Comparison of ENCODE assay signal across 9 mouse cellular contexts in the genomic region with DNA sequence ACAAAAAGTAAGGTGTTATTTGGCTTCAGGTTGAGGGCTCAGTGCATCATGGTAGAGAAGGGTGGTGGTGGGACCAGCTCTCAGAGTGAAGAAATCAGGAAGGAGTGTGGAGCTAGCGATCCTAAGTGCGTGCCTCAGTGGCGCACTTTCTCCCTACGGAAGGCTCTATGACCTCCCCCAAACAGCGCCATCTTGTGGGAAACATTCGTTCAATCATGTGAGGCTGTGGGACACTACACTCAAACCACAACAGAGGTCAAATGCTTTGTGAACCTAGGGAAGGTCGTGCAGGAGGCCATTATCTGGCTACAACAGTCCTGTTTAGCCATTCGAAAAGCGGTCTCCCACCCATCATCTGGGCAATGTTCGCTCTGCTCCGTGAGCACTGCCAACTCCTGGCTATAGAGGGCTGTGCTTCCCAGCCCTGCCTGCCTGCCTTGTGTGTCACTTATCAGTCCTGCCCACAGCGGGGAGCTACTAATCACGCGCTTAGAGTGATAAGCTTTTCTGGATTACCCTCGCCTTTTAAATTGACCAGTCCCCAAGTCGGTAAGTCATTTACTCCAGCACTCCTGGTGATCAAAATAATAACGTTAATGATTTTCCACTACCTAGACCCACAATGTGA.
DNase-seq lines count a peak whose midpoint lies in the region; ATAC-seq and TF ChIP-seq lines count a peak whose summit lies in the region.
"Had no signal": no experiment of that assay in that cellular context is flagged by ENCODE, and none has a peak within 500 bp of the region (broad histone marks: within the 10 kb centered on the region; RNA-seq: fewer than 3 reads in every experiment).

No protein-coding gene starts in this region.

- peak; percentile 28 for TF ChIP-seq CTCF in intestine, postnatal 0 days (IDR thresholded peaks at IDR 0.05; ENCODE audit: low read depth)

- H3K4me2 ChIP-seq in intestine, postnatal 0 days (replicated peaks; ENCODE audit: low read depth): no peak overlapping the region
- H3K4me2 ChIP-seq in intestine, embryonic 16.5 days (ENCODE audit: low read depth, low read length): no peak overlapping the region
- H3K4me2 ChIP-seq in forebrain, embryonic 14.5 days (ENCODE audit: low read length): peak overlapping the region; percentile 19; the same call in 1 of the 2 replicates

- peak; percentile 12 to 19 for DNase-seq in cerebellum, postnatal 14 days
- no peak for DNase-seq in cerebellum, postnatal 36 days
- DNase-seq in forebrain, embryonic 14.5 days (ENCODE audit: low spot score): peak; percentile 58
- DNase-seq in kidney, postnatal 4 days: peak; percentile 19 to 47
- no peak for DNase-seq in urinary bladder, adult 2 months (ENCODE audit: low spot score)
- DNase-seq: liver had no signal

- no peak overlapping the region for H3K9ac ChIP-seq in intestine, postnatal 0 days (ENCODE audit: low read depth, low read length)
- H3K9ac ChIP-seq in intestine, embryonic 16.5 days (ENCODE audit: low read depth, low read length): no peak overlapping the region
- H3K9ac ChIP-seq in forebrain, embryonic 14.5 days (ENCODE audit: low read length): no peak overlapping the region

- 23% methylated on average over 17 of the region's 17 CpGs for WGBS in intestine, postnatal 0 days
- 24% methylated on average over 17 of the region's 17 CpGs for WGBS in intestine, embryonic 16.5 days
- 18% methylated on average over 17 of the region's 17 CpGs for WGBS in forebrain, embryonic 14.5 days

- H3K9me3 ChIP-seq in intestine, postnatal 0 days (ENCODE audit: control insufficient read depth): no peaks in the 10 kb centered on the region
- no peaks in the 10 kb centered on the region for H3K9me3 ChIP-seq in intestine, embryonic 16.5 days (ENCODE audit: control insufficient read depth, low read length)
- no peaks in the 10 kb centered on the region for H3K9me3 ChIP-seq in forebrain, embryonic 14.5 days (replicated peaks; ENCODE audit: control insufficient read depth, low read length)

- no peaks in the 10 kb centered on the region for H3K27me3 ChIP-seq in intestine, postnatal 0 days (replicated peaks; ENCODE audit: control insufficient read depth, insufficient read depth, low read length)
- H3K27me3 ChIP-seq in intestine, embryonic 16.5 days (replicated peaks; ENCODE audit: control insufficient read depth, insufficient read depth, low read length): no peaks in the 10 kb centered on the region
- no peaks in the 10 kb centered on the region for H3K27me3 ChIP-seq in forebrain, embryonic 14.5 days (replicated peaks; ENCODE audit: control insufficient read depth, insufficient read depth, low read length)

- no peak for ATAC-seq in intestine, postnatal 0 days
- no peak for ATAC-seq in intestine, embryonic 16.5 days
- ATAC-seq in forebrain, embryonic 14.5 days: peak; percentile 57; the same call in 1 of the 2 replicates
- no peak for ATAC-seq in inflammation-experienced regulatory T-cells, adult 6 months

- no peak overlapping the region for H3K27ac ChIP-seq in intestine, postnatal 0 days (ENCODE audit: low read depth, low read length)
- no peak overlapping the region for H3K27ac ChIP-seq in intestine, embryonic 16.5 days (ENCODE audit: low read length)
- H3K27ac ChIP-seq in forebrain, embryonic 14.5 days (ENCODE audit: low read depth, low read length): no peak overlapping the region

- no peak overlapping the region for H3K4me3 ChIP-seq in intestine, postnatal 0 days (ENCODE audit: low read depth, low read length)
- no peak overlapping the region for H3K4me3 ChIP-seq in intestine, embryonic 16.5 days (ENCODE audit: low read length)
- H3K4me3 ChIP-seq in forebrain, embryonic 14.5 days (ENCODE audit: low read depth, low read length): no peak overlapping the region

- H3K4me1 ChIP-seq in intestine, postnatal 0 days (replicated peaks; ENCODE audit: control insufficient read depth, insufficient read depth, low read length): no peaks in the 10 kb centered on the region
- no peaks in the 10 kb centered on the region for H3K4me1 ChIP-seq in intestine, embryonic 16.5 days (ENCODE audit: control insufficient read depth, insufficient read depth, low read length)
- no peaks in the 10 kb centered on the region for H3K4me1 ChIP-seq in forebrain, embryonic 14.5 days (ENCODE audit: control insufficient read depth, insufficient read depth, low read length)

- no peaks in the 10 kb centered on the region for H3K36me3 ChIP-seq in intestine, postnatal 0 days (ENCODE audit: control insufficient read depth, insufficient read depth)
- H3K36me3 ChIP-seq in intestine, embryonic 16.5 days (ENCODE audit: control insufficient read depth, insufficient read depth, low read length): no peaks in the 10 kb centered on the region
- H3K36me3 ChIP-seq in forebrain, embryonic 14.5 days (ENCODE audit: control insufficient read depth, insufficient read depth, low read length): no peaks in the 10 kb centered on the region

Comparison
In these comparisons a context has a peak if more than half of its experiments do, and no peak if none do; other contexts are left out.
1. DNase-seq: peak in cerebellum, postnatal 14 days (2 of 2), forebrain, embryonic 14.5 days (single experiment) and kidney, postnatal 4 days (2 of 2); none in cerebellum, postnatal 36 days (0 of 2) and urinary bladder, adult 2 months (single experiment).